Mouse (Mus musculus): Measurements from ENCODE around the gene Tmem219.

DNA sequence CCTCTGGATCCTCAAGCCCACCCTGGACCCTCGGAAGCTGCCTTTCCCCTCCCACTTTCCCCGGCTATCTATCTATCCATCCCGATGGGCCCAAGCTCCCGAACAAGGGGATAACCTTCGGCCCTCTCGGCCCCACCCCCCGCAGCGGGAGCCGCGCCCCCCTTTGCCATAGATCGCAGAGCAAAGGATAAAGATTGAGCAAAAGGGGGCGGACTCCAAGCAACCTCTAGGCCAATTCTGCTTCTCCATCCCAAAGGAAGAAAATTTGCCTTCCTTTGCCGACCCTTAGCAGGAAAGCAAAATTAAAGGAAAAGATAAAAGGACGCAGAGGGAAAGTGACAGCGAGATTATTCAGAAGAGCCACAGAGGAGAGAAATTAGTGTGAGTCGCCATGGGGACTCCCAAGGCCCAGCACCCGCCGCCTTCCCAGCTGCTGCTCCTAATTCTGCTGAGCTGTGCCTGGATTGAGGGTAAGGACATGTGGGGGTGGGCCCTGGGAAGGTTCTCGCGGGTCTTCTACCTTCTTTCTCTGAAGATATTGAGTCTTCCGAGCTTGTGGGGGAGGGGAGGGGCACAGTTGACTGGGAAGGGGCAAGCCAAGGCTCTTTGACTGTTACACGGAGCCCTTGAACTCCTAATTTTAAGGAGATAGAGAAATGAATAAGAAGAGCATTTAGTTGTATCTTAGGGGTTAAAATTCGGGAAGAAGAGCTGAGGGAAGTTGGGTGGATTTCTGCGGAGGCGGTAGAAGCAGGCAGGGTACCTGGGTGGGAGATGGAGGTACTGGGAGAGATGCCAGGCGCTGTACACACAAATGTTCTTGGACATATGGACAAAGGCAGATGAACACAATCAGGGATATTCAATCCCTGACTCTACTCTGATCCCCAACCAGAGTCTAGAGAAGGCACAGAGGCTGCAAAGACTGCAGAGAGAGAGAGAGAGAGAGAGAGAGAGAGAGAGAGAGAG lies 28.2 kb upstream of the Tmem219 start:
- TF ChIP-seq CTCF (conservative IDR thresholded peaks at IDR 0.05; ENCODE audit: low read length) (no peak), NANOG (IDR thresholded peaks at IDR 0.05; ENCODE audit: borderline replicate concordance, low read length) (no peak), POU5F1 (IDR thresholded peaks at IDR 0.05; ENCODE audit: borderline replicate concordance, low read length) (no peak)

Data from E14TG2a.4 (cell line).